Mouse (Mus musculus) limb, embryonic 12.5 days (tissue): Measurements from ENCODE around the gene Olfr750. TPM values are rescaled to one million over a fixed set of nuclear protein-coding genes. Genes with fewer than 3 reads are reported as not detected.

Experiments
- ATAC-seq: fragments of 200-750 bp; cut with Nextera tagmentation; 2 replicates; pipeline ENCODE4 v1.8.0; 2017; ENCODE audit warnings: low read depth, moderate TSS enrichment; ENCODE audit not compliant: insufficient number of reproducible peaks, insufficient read depth, low FRiP score, low TSS enrichment
- H3K27ac ChIP-seq: fragments of 300-500 bp; sonication (generic); 2 replicates; pipeline ENCODE4 v1.5.1; 2016; ENCODE audit warnings: mild to moderate bottlenecking, moderate library complexity
- H3K27me3 ChIP-seq: fragments of 300-500 bp; sonication (generic); 2 replicates; pipeline ENCODE4 v1.6.1; 2016; ENCODE audit warnings: mild to moderate bottlenecking, moderate library complexity
- H3K36me3 ChIP-seq: fragments of 300-500 bp; sonication (generic); 2 replicates; pipeline ENCODE4 v1.6.1; 2016; ENCODE audit warnings: mild to moderate bottlenecking, moderate library complexity
- H3K4me1 ChIP-seq: fragments of 300-500 bp; sonication (generic); replicated peaks from 2 replicates; pipeline ENCODE4 v1.6.1; 2016
- H3K4me2 ChIP-seq: fragments of 300-500 bp; sonication (generic); 2 replicates; pipeline ENCODE4 v1.6.1; 2016; ENCODE audit warnings: mild to moderate bottlenecking, moderate library complexity
- H3K4me3 ChIP-seq: fragments of 300-500 bp; sonication (generic); replicated peaks from 2 replicates; pipeline ENCODE4 v1.5.1; 2016; ENCODE audit warnings: mild to moderate bottlenecking
- H3K9ac ChIP-seq: fragments of 300-500 bp; sonication (generic); replicated peaks from 2 replicates; pipeline ENCODE4 v1.6.1; 2016; ENCODE audit warnings: mild to moderate bottlenecking, moderate library complexity
- H3K9me3 ChIP-seq: fragments of 300-500 bp; sonication (generic); 2 replicates; pipeline ENCODE4 v1.6.1; 2016; ENCODE audit warnings: mild to moderate bottlenecking, moderate library complexity
- WGBS: fragments of 180-500 bp; shearing (Covaris S2); methylation state at CpG from one replicate; pipeline ENCODE4 v1.1.7; 2016; 5-methylcytosine and 5-hydroxymethylcytosine counted together
- polyA plus RNA-seq: library from polyadenylated mRNA; unstranded; fragments of >200 nt; fragmentation: Nextera tagmentation; extraction: Ambion mirVana; gene quantifications from 2 replicates; pipeline ENCODE4 v1.2.1, GENCODE M21; 2016

The Olfr750 gene
- polyA plus RNA-seq, 1 experiment from 2014 or later = not detected

DNA sequence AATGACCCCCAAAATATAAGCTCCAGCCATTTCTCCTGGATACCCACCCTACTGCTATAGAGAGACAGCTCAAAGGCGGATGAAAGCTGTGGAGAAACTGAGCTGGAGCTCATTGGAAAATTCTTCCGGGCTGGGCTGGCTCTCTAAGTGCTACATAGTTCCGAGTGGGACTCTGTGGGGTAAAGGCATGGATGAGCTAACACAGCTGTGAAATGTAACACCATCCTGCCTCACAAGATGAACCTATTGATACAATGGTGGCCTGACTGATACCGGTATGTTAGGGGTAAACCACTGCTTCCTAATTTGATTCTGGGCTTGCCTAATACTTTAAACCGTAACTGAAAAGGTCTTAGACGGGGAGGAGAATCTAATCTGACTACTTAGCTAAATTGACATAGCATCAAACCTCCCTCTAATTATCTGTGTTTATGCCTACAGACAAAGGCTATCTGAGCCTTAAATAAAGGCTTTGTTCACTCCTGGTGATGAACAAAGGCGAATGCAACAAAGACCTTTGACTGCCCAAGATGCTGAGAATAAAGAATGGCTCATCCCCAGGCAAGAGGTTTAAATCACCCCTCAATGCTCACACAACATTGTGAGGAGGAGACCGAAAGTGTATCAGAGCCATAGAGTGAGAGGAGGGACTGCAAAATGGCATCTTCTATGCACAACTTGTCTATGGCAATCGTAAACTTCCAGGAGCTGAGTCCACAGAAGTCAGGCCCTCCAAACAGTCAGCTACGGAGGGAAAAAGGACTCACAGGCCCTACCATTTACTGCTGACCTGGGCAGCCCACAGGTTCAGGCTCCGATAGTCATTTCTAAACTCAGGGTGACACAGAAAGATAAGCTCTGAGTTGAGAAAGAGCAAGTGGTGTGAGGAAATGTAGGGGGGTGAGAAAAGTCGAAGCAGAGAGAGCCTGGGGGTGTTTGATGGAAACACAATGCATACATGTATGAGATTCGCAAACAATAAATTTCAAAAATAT, 19.7 kb downstream of the Olfr750 start:
- ATAC-seq = no peak
- peaks cover 5% of the 10 kb centered on the region; the same call in 1 of the 2 replicates for H3K4me1 ChIP-seq
- no peaks in the 10 kb centered on the region for H3K36me3 ChIP-seq
- H3K27ac ChIP-seq = no peak overlapping the region
- no peaks in the 10 kb centered on the region for H3K9me3 ChIP-seq
- H3K27me3 ChIP-seq = no peaks in the 10 kb centered on the region
- H3K9ac ChIP-seq = no peak overlapping the region
- no peak overlapping the region for H3K4me3 ChIP-seq
- WGBS = 80% methylated on average over 13 of the region's 13 CpGs
- no peak overlapping the region for H3K4me2 ChIP-seq

DNA sequence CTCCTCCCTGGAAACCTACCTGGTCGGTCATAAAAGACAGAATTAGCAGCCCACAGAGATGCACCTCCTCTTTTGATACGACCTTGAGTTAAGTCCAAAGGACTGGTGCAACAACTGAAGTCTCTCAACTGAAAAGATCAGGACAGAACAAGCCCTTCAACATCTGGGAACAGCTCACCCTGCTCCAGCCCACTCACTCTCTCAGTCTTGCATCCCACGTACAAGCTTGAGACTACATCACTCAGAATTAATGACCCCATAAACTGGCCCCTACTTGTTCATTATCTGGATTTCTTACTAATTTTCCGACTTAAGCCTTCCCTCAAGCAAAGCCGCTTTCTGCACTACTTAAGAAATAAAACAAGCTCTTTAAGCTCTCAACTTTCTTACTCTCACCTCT, 21.1 kb downstream of the Olfr750 start:
- Histone ChIP-seq H3K36me3 (no peaks in the 10 kb centered on the region), H3K4me3 (no peak overlapping the region), H3K4me1 (peaks cover 5% of the 10 kb centered on the region; the same call in 1 of the 2 replicates), H3K27ac (no peak overlapping the region), H3K9me3 (no peaks in the 10 kb centered on the region), H3K9ac (no peak overlapping the region), H3K27me3 (no peaks in the 10 kb centered on the region), H3K4me2 (no peak overlapping the region)
- ATAC-seq = no peak
- WGBS = 43% methylated on average over 5 of the region's 5 CpGs

DNA sequence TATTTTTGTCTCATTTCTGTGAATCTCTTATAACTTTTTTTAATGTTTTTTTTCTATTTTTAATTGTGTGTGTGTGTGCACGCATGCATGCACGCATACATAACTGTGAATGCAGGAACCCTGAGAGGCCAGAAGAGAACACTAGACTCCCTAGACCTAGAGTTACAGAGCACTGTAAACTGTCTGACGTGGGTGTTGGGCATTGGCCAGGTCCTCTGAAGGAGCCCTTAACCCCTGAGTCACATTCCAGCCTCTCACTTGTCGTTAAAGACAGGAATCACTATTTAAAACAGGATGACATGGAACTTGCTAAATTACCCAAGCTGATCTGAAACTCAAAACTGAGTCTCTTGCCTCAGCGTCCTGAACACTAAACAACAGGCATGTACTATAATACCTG, 22.3 kb downstream of the Olfr750 start:
- H3K9me3 ChIP-seq = no peaks in the 10 kb centered on the region
- H3K4me2 ChIP-seq = no peak overlapping the region
- H3K27ac ChIP-seq = no peak overlapping the region
- H3K27me3 ChIP-seq = no peaks in the 10 kb centered on the region
- H3K36me3 ChIP-seq = no peaks in the 10 kb centered on the region
- no peak overlapping the region for H3K9ac ChIP-seq
- H3K4me3 ChIP-seq = no peak overlapping the region
- WGBS = 56% methylated on average over 5 of the region's 5 CpGs
- ATAC-seq = no peak
- 0 out of 2 replicates have a peak, but pooled peaks cover 5% of the 10 kb centered on the region for H3K4me1 ChIP-seq

DNA sequence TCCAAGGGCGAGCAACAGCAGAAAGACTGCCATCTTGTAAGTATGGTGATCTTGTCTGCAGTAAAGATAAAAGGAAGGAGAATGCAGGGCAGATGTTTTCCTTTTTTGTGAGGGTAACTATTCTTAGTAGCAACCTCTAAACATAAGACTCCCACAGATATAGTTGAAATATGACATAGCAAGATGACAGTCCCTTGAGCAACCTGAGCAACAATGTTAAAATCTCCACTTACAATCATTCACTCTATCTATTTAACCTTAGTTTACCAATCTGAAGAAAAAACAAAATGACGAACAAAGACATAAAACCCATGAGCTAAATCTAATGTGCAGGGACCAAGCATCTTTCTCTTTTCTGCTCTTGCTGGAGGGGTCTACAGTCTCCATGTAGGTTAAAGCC, 24.2 kb downstream of the Olfr750 start, which contains the start of gene Rnase11:
TSS of gene Rnase11 (minus strand) at position 101 of the 400 bp plus-strand sequence.
- no peak within 1 kb of the TSS for H3K4me2 ChIP-seq
- 83% methylated on average over 2 of the region's 2 CpGs for WGBS
- no peak for ATAC-seq
- H3K9ac ChIP-seq = no peak within 1 kb of the TSS
- H3K27ac ChIP-seq = no peak within 1 kb of the TSS
- H3K36me3 ChIP-seq = no peaks in the 10 kb centered on the region
- no peaks in the 10 kb centered on the region for H3K27me3 ChIP-seq
- H3K4me3 ChIP-seq = no peak within 1 kb of the TSS
- no peaks in the 10 kb centered on the region for H3K9me3 ChIP-seq
- H3K4me1 ChIP-seq = 0 out of 2 replicates have a peak, but pooled peaks cover 5% of the 10 kb centered on the region

DNA sequence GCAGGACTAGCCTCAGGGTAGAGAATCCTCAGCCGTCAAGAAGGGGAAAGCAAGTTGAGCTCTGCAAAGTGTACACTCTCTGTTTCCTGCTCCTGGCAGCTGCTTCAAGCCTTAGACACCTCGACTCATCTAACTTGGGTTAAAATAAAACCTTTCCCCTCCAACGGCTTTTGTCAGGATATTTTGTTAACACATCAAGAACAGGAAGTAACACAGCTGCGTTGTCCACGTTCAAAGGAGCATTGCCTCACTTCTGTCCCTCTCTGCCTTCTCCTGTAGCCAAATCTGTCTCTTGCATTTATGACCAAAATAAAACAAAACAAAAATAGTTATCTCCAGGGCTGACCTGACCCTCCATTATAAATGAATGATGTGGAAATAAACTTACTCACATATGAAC, 26.4 kb downstream of the Olfr750 start:
- Histone ChIP-seq H3K27ac (no peak overlapping the region), H3K4me2 (no peak overlapping the region), H3K4me1 (no peaks in the 10 kb centered on the region), H3K4me3 (no peak overlapping the region), H3K36me3 (no peaks in the 10 kb centered on the region), H3K9ac (no peak overlapping the region), H3K9me3 (no peaks in the 10 kb centered on the region), H3K27me3 (no peaks in the 10 kb centered on the region)
- ATAC-seq = no peak
- WGBS = 56% methylated on average over 5 of the region's 5 CpGs

DNA sequence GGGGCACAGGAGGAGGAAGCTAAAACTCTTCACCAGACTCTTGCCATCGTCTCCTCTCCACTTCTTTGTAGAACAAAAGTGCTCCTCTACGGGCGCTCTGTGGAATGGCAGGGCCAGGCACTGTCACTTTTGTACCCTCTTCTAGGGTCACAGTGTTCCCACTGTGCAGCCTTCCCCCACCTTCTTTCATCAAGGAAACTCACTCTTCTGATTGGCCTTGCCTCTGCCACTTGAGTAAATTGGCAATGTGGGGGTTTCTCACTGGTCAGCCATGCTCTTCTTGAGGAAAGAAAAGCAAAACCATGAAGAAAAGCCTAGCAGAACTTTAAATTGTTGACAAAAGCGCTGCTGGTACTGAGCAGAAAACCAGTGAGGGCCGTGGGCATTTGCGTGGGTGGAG, 32.5 kb downstream of the Olfr750 start, which contains the start of gene Rnase9:
TSS of gene Rnase9 (minus strand) at position 101 of the 400 bp plus-strand sequence.
- Histone ChIP-seq H3K9me3 (no peaks in the 10 kb centered on the region), H3K4me2 (no peak within 1 kb of the TSS), H3K9ac (no peak within 1 kb of the TSS), H3K36me3 (no peaks in the 10 kb centered on the region), H3K27me3 (no peaks in the 10 kb centered on the region), H3K4me3 (no peak within 1 kb of the TSS), H3K4me1 (no peaks in the 10 kb centered on the region), H3K27ac (no peak within 1 kb of the TSS)
- no peak for ATAC-seq
- 82% methylated on average over 6 of the region's 6 CpGs for WGBS

DNA sequence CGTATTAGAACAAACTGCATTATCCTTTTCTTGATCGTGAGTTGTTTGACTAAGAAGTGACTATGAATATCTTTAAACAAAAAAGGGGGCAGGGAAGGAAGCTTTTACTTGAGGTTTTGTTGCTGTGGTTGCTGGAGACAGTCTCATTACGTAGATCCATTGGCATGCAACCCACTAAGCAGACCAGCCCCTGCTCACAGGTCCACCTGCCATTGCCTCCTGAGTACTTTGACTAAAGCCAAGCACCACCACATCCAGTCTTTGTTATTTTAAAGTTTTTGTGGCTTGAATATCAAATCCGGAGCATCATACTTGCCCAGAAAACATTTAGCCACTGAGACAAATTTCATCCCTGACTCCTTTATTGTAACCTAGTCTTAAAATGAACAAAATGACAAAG, 38.0 kb downstream of the Olfr750 start:
- Histone ChIP-seq H3K27ac (no peak overlapping the region), H3K4me1 (no peaks in the 10 kb centered on the region), H3K9me3 (no peaks in the 10 kb centered on the region), H3K36me3 (no peaks in the 10 kb centered on the region), H3K27me3 (no peaks in the 10 kb centered on the region), H3K4me2 (no peak overlapping the region), H3K4me3 (no peak overlapping the region), H3K9ac (no peak overlapping the region)
- 85% methylated on average over 4 of the region's 4 CpGs for WGBS
- ATAC-seq = no peak

DNA sequence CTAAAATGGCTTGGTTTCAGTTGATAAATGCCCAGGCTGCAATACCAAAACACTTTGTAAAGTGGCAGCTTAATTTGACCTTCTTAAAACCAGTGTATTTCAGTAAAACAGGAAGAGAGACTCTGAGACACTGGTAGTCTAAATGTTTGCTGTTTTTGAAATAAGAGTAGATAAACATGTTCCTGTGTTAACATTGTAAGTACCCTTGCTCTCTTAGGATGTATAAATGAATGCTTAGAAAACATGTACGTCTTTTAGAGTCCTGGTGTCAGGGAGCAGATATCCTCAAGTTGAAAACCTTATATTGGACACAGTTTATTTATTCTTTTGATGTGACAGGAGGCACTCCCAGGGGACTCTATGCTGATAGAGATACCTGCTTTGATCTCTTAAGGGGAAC, 39.0 kb downstream of the Olfr750 start:
- WGBS = 30% methylated on average over 1 of the region's 1 CpGs
- Histone ChIP-seq H3K4me3 (no peak overlapping the region), H3K27me3 (no peaks in the 10 kb centered on the region), H3K9ac (no peak overlapping the region), H3K9me3 (no peaks in the 10 kb centered on the region), H3K4me2 (no peak overlapping the region), H3K27ac (no peak overlapping the region), H3K36me3 (no peaks in the 10 kb centered on the region), H3K4me1 (no peaks in the 10 kb centered on the region)
- ATAC-seq = no peak

DNA sequence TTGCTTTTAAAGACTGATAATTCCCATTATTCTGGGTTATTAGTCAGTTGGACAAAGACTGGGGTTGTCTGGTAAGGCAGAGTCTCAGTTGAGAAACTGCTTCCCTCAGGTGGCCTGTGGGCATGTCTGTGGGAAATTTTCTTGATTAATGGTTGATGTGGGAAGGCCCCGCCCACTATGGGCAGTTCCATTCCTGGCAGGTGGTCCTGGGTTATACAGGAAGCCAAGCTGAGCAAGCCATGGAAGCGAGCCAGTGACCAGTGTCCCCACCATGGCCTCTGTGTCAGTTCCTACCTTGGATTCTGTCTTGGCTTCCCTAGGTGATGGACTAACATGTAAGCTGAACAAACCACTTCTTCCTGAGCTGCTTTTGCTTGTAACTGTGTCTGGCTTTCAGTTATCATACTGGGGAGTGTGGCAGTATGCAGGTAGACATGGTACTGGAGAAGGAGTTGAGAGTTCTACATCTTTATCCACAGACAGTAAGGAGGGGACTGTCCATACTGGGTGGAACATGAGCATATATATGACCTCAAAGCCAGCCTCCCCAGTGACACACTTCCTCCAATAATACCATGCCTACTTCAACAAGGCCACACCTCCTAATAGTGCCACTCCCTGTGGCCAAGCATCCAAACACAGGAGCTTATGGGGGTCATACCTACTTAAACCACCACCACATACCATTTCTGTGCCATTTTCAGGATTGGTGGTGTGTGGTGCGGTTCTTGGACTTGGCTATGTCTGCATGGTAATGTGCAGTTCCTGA, 46.7 kb downstream of the Olfr750 start:
- H3K4me3 ChIP-seq = no peak overlapping the region
- no peak overlapping the region for H3K4me2 ChIP-seq
- no peak for ATAC-seq
- H3K27me3 ChIP-seq = no peaks in the 10 kb centered on the region
- no peak overlapping the region for H3K9ac ChIP-seq
- H3K4me1 ChIP-seq = no peaks in the 10 kb centered on the region
- H3K9me3 ChIP-seq = no peaks in the 10 kb centered on the region
- no peak overlapping the region for H3K27ac ChIP-seq
- H3K36me3 ChIP-seq = no peaks in the 10 kb centered on the region
- WGBS = 54% methylated on average over 3 of the region's 3 CpGs

DNA sequence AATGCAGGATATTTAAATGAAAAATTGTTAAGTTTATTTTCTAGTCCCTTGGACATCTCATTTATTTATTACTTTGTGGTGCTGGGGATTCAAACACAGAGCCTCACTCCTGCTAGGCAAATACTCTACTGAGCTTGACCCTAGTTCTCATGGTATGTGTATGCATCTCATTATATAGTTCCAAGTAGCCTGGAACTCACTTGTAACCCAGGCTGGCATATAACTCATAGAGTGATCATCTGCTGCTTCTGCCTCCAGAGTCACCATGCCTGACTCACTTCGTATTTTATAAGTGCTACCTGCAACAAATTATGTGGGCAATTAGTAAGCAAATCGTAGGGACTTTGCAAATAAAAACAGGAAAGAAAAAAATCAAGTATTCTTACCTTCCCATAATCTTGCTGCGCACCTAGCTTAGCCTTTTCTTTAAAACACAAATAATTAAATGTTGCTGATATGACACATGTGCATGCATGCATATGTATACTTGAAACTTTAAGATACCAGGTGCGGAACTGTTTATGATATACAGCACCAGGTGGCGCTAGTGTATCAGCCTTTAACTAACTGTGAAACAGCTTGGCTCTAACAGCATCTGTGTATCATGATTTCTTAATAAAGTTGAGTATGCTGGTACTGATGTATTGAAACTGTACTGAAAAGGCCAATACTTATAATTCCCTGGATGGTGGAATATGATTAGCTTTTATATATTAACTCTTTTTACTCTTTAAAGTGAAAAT, 47.7 kb downstream of the Olfr750 start:
- Histone ChIP-seq H3K27ac (no peak overlapping the region), H3K4me1 (no peaks in the 10 kb centered on the region), H3K4me2 (no peak overlapping the region), H3K9ac (no peak overlapping the region), H3K9me3 (no peaks in the 10 kb centered on the region), H3K36me3 (no peaks in the 10 kb centered on the region), H3K27me3 (no peaks in the 10 kb centered on the region), H3K4me3 (no peak overlapping the region)
- no peak for ATAC-seq
- WGBS = 31% methylated on average over 5 of the region's 5 CpGs

DNA sequence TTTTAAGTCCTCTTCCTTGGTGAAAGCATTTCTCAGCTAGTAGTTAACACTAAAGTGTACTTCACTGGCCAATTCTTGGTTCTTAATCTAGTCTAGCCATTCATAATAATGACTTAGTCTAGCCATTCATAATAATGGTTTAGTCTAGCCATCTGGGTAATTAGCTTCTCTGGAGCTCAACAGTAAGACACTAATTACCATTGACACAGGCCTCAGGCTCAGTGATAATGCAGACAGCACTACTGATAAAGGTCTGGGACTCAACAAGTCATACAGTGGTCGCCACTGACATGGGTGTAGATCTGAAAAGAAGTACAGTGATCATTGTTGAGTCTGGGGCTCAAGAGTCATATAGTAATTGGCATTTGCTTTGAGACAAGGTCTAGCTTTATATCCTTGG, 49.4 kb downstream of the Olfr750 start:
- H3K4me1 ChIP-seq = no peaks in the 10 kb centered on the region
- no peak overlapping the region for H3K4me3 ChIP-seq
- no peak overlapping the region for H3K9ac ChIP-seq
- ATAC-seq = no peak
- 80% methylated on average over 1 of the region's 1 CpGs for WGBS
- H3K4me2 ChIP-seq = no peak overlapping the region
- H3K27me3 ChIP-seq = no peaks in the 10 kb centered on the region
- H3K9me3 ChIP-seq = no peaks in the 10 kb centered on the region
- no peaks in the 10 kb centered on the region for H3K36me3 ChIP-seq
- H3K27ac ChIP-seq = no peak overlapping the region
